Mouse (Mus musculus) embryonic facial prominence, embryonic 12.5 days (tissue): ENCODE measurements at regions not wholly inside any gene's neighbourhood (a gene's known extent, or its start where the extent isn't known, plus 50 kb on each side); places are given as distances from the start of the nearest gene placed in this dataset.
A peak's percentile ranks its signal among the peaks of the same experiment; 100 is the strongest.

Experiments used
- ATAC-seq: fragments of 200-750 bp; cut with Nextera tagmentation; 2 replicates; pipeline ENCODE4 v1.8.0; 2017; ENCODE audit not compliant: insufficient number of reproducible peaks, insufficient read depth, low FRiP score, low TSS enrichment
- H3K27ac ChIP-seq: fragments of 300-500 bp; sonication (generic); 2 replicates; pipeline ENCODE4 v1.5.1; 2016; ENCODE audit warnings: mild to moderate bottlenecking
- H3K27me3 ChIP-seq: fragments of 300-500 bp; sonication (generic); 2 replicates; pipeline ENCODE4 v1.6.1; 2016; ENCODE audit warnings: mild to moderate bottlenecking, moderate library complexity
- H3K36me3 ChIP-seq: fragments of 300-500 bp; sonication (generic); 2 replicates; pipeline ENCODE4 v1.6.1; 2016; ENCODE audit warnings: mild to moderate bottlenecking
- H3K4me1 ChIP-seq: fragments of 300-500 bp; sonication (generic); 2 replicates; pipeline ENCODE4 v1.6.1; 2016
- H3K4me2 ChIP-seq: fragments of 300-500 bp; sonication (generic); replicated peaks from 2 replicates; pipeline ENCODE4 v1.6.1; 2016; ENCODE audit warnings: mild to moderate bottlenecking, moderate library complexity
- H3K4me3 ChIP-seq: fragments of 300-500 bp; sonication (generic); 2 replicates; pipeline ENCODE4 v1.5.1; 2016; ENCODE audit warnings: mild to moderate bottlenecking
- H3K9ac ChIP-seq: fragments of 300-500 bp; sonication (generic); 2 replicates; pipeline ENCODE4 v1.6.1; 2016; ENCODE audit warnings: mild to moderate bottlenecking, moderate library complexity
- H3K9me3 ChIP-seq: fragments of 300-500 bp; sonication (generic); 2 replicates; pipeline ENCODE4 v1.6.1; 2016; ENCODE audit warnings: mild to moderate bottlenecking, moderate library complexity
- WGBS: fragments of 180-500 bp; shearing (Covaris S2); methylation state at CpG from one replicate; pipeline ENCODE4 v1.1.7; 2016; 5-methylcytosine and 5-hydroxymethylcytosine counted together

DNA sequence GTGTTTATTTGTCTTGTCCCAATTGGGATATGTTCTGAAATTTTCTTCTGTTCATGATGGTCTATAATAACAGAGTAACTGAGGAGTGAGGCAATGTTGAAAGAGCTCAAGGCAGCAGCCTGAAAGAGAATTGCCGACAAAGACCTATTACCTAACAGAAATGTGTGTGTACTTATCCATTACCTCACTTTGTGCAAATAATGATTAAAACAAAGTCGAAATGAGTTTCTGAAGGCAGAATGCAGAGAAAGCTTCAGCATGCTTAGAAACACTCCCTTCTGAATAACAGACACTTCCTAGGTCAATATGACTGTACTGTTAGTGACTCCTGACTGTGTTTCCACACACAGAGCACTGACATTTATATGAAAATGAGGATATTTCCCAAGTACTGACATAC lies 63.0 kb downstream of the Kbtbd8 start:
- Histone ChIP-seq H3K36me3 (no peaks in the 10 kb centered on the region), H3K27me3 (no peaks in the 10 kb centered on the region), H3K4me1 (peaks cover 4% of the 10 kb centered on the region; the same call in 1 of the 2 replicates), H3K9ac (no peak overlapping the region), H3K4me2 (no peak overlapping the region), H3K27ac (no peak overlapping the region), H3K4me3 (no peak overlapping the region), H3K9me3 (no peaks in the 10 kb centered on the region)
- WGBS = 57% methylated on average over 2 of the region's 2 CpGs
- ATAC-seq = no peak

DNA sequence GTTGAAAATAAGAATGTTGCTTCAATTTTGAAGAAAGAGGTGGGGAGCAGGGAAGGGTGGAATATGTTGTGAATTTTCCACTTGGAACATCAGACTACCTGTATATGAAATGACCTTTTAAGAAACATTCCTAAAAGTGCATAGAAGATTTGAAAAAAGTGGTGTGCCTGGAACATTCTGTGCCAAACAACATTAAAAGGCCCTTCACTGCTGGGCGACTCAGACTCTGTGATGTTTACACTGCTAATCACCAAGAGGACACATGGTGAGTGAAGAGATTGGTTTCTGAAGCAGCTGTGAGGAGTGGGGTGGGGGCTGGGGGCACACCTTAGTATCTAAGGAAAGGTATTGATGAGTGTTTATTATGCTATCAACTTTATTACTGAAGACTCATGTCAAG lies 65.2 kb downstream of the Kbtbd8 start:
- H3K4me1 ChIP-seq = peaks cover 4% of the 10 kb centered on the region; the same call in 1 of the 2 replicates
- no peak for ATAC-seq
- H3K27me3 ChIP-seq = no peaks in the 10 kb centered on the region
- H3K36me3 ChIP-seq = no peaks in the 10 kb centered on the region
- no peak overlapping the region for H3K4me2 ChIP-seq
- 30% methylated on average over 1 of the region's 1 CpGs for WGBS
- no peak overlapping the region for H3K9ac ChIP-seq
- no peaks in the 10 kb centered on the region for H3K9me3 ChIP-seq
- H3K27ac ChIP-seq = no peak overlapping the region
- H3K4me3 ChIP-seq = no peak overlapping the region

DNA sequence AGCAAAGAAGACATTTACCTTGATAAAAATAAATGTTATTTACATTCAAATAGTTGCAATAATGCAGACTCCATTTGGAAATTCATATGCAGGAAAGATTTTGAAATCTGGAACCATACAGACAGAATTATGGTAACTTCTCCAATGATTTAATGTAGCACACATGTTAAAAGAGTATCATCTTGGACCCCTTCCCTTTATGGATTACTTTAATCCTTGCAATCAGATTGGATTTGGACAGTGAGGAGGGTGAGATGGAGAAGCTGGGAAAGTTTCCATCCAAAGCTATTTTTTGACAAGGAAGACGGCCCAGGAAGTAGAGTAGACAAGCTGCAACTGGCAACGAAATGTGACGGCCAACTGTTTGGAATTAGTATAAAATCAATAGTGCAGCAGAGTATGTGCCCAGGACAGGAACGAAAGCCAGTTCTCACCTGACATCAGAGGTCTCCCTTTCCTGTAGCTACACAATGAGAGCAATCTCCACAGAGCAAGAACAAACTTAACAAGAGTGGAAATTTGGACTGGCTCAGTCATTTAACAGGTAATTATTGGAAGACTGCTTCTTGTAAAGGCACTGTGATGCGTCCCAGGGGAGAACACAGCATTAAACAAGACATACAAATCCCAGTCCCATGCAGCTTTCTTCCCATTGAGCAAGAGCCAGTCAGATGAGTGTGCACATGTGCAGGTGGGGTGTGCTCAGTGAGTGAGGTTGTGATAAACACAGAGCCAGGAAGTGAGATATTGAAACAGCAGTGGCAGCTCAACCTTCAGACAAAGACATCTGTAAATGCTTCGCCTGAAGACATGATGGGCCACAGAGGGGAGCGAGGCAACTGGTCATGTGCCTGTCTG lies 68.3 kb downstream of the Kbtbd8 start:
- Histone ChIP-seq H3K27ac (no peak overlapping the region), H3K4me2 (no peak overlapping the region), H3K9me3 (no peaks in the 10 kb centered on the region), H3K9ac (no peak overlapping the region), H3K27me3 (no peaks in the 10 kb centered on the region), H3K4me3 (no peak overlapping the region), H3K4me1 (peaks cover 4% of the 10 kb centered on the region; the same call in 1 of the 2 replicates), H3K36me3 (no peaks in the 10 kb centered on the region)
- 63% methylated on average over 7 of the region's 7 CpGs for WGBS
- no peak for ATAC-seq

DNA sequence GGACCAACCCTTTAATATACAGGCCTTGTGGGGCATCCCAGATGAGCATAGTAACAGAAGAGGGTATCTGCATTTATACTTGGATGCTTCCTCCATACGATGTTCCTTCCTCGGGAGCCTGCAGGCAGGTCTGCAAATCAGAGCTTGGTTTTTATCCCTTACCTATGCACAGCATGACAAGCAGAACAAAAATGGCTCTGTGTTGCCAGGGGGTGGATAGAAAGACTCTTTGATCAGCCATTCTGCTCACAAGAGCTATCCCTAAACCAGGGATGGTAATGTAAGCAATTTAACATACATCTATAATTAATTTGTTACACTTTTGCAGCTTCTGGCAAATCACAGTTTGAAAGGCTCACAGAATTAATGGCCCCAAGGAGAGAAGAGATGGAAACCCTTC lies 79.6 kb downstream of the Kbtbd8 start:
- ATAC-seq = no peak
- Histone ChIP-seq H3K27me3 (no peaks in the 10 kb centered on the region), H3K4me3 (no peak overlapping the region), H3K9ac (no peak overlapping the region), H3K4me1 (no peaks in the 10 kb centered on the region), H3K9me3 (no peaks in the 10 kb centered on the region), H3K36me3 (no peaks in the 10 kb centered on the region), H3K4me2 (no peak overlapping the region), H3K27ac (no peak overlapping the region)
- WGBS = 58% methylated on average over 2 of the region's 2 CpGs

DNA sequence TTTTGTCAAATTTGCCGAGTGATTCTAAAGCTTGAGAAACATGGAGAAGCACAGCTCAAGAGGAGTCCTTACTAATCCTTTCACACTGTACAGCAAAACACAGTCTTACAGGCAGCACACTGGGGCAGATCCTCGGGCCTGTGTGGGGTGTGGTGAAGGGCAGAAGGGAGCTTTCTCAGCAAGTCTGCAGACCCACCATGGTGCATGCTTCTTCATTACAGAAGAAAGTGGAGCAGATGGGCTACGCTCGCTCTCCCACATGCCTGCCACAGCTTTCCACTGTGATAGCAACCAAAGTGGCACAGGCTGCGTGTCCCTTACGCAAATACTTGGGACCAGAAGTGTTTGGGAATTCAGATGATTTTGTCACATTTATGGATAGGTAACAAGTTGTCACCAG lies 81.6 kb downstream of the Kbtbd8 start:
- Histone ChIP-seq H3K9me3 (no peaks in the 10 kb centered on the region), H3K4me1 (peaks cover 16% of the 10 kb centered on the region), H3K36me3 (no peaks in the 10 kb centered on the region), H3K4me2 (no peak overlapping the region), H3K27me3 (no peaks in the 10 kb centered on the region), H3K4me3 (no peak overlapping the region), H3K9ac (no peak overlapping the region), H3K27ac (no peak overlapping the region)
- no peak for ATAC-seq
- WGBS = 88% methylated on average over 6 of the region's 6 CpGs

DNA sequence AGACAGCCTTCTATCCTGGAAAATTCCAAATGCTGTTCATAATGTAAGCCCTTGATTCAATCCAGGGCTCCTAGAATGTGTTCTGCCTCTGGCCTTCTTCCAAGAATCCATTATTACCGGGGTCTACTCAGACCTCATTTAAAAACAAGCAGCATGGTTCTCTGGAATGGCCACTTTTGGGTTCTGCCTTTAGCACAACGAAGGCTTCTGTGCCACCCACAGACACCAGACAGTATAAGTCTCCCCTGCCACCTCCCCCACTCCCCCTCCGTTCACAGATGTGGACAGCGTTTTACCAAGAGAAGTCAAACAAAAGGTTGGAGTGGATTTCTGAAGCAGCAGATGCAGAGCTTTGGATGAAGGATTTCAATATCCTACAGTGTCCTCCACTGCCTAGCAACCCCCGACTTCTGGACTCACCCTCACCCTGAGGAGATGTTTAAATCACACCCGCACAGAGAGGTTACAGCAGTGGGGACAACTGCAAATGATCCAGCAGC lies 85.3 kb downstream of the Kbtbd8 start:
- Histone ChIP-seq H3K4me1 (peaks cover 28% of the 10 kb centered on the region), H3K36me3 (no peaks in the 10 kb centered on the region), H3K27ac (peak overlapping the region; percentile 83), H3K4me3 (no peak overlapping the region), H3K9me3 (no peaks in the 10 kb centered on the region), H3K27me3 (no peaks in the 10 kb centered on the region), H3K4me2 (peak overlapping the region; percentile 30), H3K9ac (no peak overlapping the region)
- 14% methylated on average over 6 of the region's 6 CpGs for WGBS
- peak; percentile 69 for ATAC-seq

DNA sequence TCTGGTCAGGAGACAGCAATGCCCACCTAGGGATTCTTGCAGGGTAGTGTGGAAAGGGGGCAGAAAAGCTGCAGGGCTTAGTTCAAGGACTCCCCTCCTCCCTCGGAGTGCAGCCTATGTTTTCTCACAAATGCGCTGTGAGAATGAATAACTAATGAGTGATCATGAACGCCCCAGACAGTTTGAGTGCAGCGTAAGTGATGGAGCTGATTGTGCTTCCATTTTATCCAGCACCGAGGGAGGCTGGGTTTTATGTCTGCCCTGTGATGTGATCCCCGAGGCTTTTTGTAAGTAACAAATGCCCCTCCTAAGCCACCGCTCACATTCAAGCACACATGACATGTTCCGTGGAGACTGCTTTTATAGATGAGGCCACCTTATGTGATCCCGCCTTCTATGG lies 85.9 kb downstream of the Kbtbd8 start:
- Histone ChIP-seq H3K9ac (no peak overlapping the region), H3K4me2 (no peak overlapping the region), H3K27me3 (no peaks in the 10 kb centered on the region), H3K4me3 (no peak overlapping the region), H3K4me1 (peaks cover 28% of the 10 kb centered on the region), H3K9me3 (no peaks in the 10 kb centered on the region), H3K27ac (peak overlapping the region; percentile 83), H3K36me3 (no peaks in the 10 kb centered on the region)
- WGBS = 64% methylated on average over 9 of the region's 9 CpGs
- no peak for ATAC-seq

DNA sequence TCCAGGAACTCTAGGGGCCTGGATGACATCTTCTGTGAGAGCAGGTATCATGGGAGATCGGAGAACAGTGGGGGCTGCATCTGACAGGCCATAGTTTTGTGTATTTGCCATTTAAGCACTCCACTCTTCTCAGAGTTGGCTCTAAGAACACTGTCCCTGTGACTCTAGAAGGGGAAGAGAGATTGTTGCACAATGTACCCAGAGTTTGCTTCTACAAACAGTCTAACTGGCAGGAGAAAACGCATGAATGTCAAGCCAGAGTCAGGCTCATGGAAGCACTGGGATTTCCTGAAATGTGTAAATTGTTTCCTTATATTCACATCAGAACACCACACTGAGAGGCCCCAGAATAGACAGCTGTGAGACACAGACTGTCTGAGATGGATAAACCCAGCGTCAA lies 87.2 kb downstream of the Kbtbd8 start:
- Histone ChIP-seq H3K27me3 (no peaks in the 10 kb centered on the region), H3K36me3 (no peaks in the 10 kb centered on the region), H3K4me3 (no peak overlapping the region), H3K4me2 (no peak overlapping the region), H3K4me1 (peaks cover 28% of the 10 kb centered on the region), H3K9me3 (no peaks in the 10 kb centered on the region), H3K27ac (peak overlapping the region; percentile 55), H3K9ac (no peak overlapping the region)
- no peak for ATAC-seq
- 55% methylated on average over 3 of the region's 3 CpGs for WGBS

DNA sequence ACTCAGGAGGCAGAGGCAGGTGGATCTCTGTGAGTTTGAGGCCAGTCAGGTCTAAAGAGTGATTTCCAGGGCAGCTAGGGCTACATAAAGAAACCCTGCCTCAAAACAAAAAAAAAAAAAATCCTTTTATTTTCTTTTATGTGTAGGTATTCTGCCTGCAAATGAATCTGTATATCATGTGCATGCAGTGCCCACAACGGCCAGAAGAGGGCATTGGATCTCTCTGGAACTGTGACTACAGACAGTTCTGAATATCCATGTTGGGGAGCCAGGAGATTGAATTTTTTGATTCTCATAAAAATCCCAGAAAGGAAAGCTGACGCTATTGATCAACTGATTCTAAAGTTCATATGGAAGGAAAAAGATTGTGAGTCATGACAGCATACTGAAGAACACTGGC lies 90.0 kb downstream of the Kbtbd8 start:
- H3K9me3 ChIP-seq = no peaks in the 10 kb centered on the region
- H3K27ac ChIP-seq = no peak overlapping the region
- H3K4me1 ChIP-seq = peaks cover 25% of the 10 kb centered on the region; the same call in 1 of the 2 replicates
- H3K4me3 ChIP-seq = no peak overlapping the region
- H3K27me3 ChIP-seq = no peaks in the 10 kb centered on the region
- no peaks in the 10 kb centered on the region for H3K36me3 ChIP-seq
- no peak for ATAC-seq
- no peak overlapping the region for H3K4me2 ChIP-seq
- 39% methylated on average over 2 of the region's 2 CpGs for WGBS
- H3K9ac ChIP-seq = no peak overlapping the region

DNA sequence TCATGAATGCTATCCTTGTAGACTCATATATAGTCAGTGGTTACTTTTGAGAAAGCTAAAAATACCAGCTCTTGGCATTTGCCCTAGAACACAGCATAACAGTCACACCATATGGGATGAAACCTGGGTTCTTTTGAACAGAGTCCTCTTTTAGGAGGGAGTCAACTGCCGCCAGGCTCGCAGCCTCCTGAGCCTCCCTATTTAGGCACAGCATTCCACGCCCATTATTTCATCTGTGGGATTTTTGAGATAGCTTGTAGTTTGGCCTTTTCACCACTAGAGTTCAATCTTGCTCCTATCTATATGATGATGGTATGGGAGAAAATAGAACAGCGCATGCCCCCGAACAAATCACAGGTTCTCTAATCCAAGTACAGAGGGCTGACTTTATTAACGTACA lies 100.4 kb downstream of the Kbtbd8 start:
- Histone ChIP-seq H3K36me3 (no peaks in the 10 kb centered on the region), H3K4me1 (no peaks in the 10 kb centered on the region), H3K27me3 (peaks cover 6% of the 10 kb centered on the region; the same call in 1 of the 2 replicates), H3K9me3 (no peaks in the 10 kb centered on the region), H3K4me3 (no peak overlapping the region), H3K9ac (no peak overlapping the region), H3K27ac (no peak overlapping the region), H3K4me2 (no peak overlapping the region)
- ATAC-seq = no peak
- WGBS = 44% methylated on average over 6 of the region's 6 CpGs

DNA sequence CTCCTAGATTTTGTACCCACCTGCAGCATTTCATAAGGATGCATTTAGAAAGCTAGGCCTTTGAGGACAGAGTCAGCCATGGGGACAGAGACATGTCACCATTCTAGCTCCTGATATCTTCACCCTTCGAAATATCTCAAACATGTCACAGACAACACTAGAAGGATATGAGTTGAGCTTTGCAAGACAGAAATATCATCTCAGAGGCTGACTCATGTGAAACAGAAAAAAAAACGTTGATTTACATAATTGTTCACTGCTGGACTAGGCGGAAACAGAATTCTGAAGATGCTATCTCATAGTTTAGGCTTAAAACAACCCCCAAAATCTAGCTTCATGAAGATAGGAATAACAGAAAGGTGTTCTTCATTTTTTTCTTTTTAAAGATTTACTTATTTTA lies 101.8 kb downstream of the Kbtbd8 start:
- H3K9ac ChIP-seq = no peak overlapping the region
- no peaks in the 10 kb centered on the region for H3K4me1 ChIP-seq
- no peak overlapping the region for H3K27ac ChIP-seq
- no peak overlapping the region for H3K4me2 ChIP-seq
- ATAC-seq = no peak
- H3K36me3 ChIP-seq = no peaks in the 10 kb centered on the region
- no peak overlapping the region for H3K4me3 ChIP-seq
- 65% methylated on average over 3 of the region's 3 CpGs for WGBS
- H3K27me3 ChIP-seq = peaks cover 6% of the 10 kb centered on the region; the same call in 1 of the 2 replicates
- H3K9me3 ChIP-seq = no peaks in the 10 kb centered on the region

DNA sequence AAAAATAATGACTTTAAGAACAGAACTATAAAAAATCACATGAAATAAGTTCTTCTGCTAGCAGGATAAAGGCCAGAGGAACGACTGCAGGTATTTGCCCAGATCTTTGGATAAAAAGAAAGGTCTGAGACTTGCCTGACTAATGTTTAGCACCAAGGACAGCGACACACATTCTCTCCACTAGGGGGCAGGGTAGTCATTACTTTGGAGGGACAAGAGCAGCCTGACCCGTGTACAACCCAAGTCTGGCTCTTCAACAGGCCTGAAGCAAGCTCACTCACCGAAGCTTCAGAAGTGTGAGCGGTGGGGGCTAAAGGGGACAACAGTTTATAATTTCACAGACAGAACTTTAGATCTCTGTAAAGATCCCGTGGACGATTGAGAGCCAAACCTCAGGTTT lies 98.4 kb upstream of the Gm10234 start:
- no peaks in the 10 kb centered on the region for H3K4me1 ChIP-seq
- ATAC-seq = no peak
- H3K4me3 ChIP-seq = no peak overlapping the region
- H3K27ac ChIP-seq = no peak overlapping the region
- no peaks in the 10 kb centered on the region for H3K36me3 ChIP-seq
- no peak overlapping the region for H3K9ac ChIP-seq
- no peaks in the 10 kb centered on the region for H3K27me3 ChIP-seq
- 28% methylated on average over 7 of the region's 7 CpGs for WGBS
- H3K4me2 ChIP-seq = no peak overlapping the region
- H3K9me3 ChIP-seq = no peaks in the 10 kb centered on the region
